Mouse (Mus musculus): ENCODE results near the gene Zbtb18. TPM values are rescaled to one million over a fixed set of nuclear protein-coding genes. Genes with fewer than 3 reads are reported as not detected.

The Zbtb18 gene
- 100 to 1,000 TPM; 341 to 359 TPM for total RNA-seq (2021)
- long read RNA-seq, experiment 1, full-length matches to known transcripts: 117 of 177 reads
- long read RNA-seq, experiment 1, partial matches to known transcripts: 11 of 177 reads
- long read RNA-seq, experiment 1, other reads (novel, unspliced or antisense): 49 of 177 reads
- long read RNA-seq, experiment 2, full-length matches to known transcripts: 75 of 110 reads
- long read RNA-seq, experiment 2, partial matches to known transcripts: 10 of 110 reads
- long read RNA-seq, experiment 2, other reads (novel, unspliced or antisense): 25 of 110 reads

DNA sequence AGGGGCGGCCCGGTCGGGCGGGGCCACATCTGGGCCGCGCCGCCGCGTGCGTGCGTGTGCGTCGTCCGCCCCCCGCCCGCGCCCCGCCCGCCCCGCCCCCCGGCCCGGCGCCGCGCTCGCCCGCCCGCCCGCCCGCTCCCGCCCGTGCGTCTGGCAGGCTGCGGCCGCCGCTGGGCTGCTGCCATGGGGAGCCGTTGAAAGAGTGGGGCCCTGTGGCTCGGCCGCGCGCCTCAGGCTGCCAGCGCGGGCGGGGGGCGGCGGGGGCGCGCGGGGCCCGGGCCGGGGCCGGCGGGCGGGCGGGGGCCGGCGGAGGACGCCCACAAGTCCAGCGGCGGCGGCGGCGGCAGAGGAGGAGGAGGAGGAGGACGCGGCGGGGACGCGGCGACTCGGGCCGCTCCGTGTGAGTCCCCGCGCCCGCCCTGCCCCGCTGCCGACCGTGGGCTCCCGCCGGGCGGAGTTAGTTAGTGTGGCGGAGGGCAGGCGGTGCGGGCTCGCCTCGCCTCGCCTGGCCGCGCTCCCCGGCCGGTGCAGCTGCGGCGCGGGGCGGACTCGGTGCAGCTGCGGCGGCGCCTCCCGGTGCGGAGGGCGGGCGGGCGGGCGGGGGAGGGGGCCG is at the start of gene Zbtb18:
TSS of gene Zbtb18 (plus strand) at position 156 of the 613 bp plus-strand sequence.
- DNase-seq (ENCODE audit: low spot score in 2 of 2): no peak

DNA sequence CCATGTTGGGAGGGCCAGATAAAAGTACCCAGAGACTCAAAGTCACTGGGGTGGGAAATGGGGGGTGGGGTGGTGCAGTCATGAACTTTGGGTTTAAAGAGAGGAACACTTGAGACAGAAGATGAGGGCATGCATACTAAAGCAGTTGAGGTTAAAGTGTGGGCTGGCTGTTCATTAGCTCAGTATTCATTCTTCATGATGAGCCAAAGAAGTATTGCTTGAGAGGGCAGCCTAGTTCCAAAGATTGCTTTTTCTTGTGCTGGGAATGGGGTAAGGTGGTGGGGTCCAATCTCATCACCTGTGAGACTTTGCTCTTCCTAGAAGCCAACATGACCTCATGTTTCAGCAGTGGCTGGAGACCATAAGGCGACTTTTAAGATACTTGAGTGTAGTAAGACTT is 44.7 kb upstream of the Zbtb18 start:
- no peak for DNase-seq (ENCODE audit: low spot score in 2 of 2)

DNA sequence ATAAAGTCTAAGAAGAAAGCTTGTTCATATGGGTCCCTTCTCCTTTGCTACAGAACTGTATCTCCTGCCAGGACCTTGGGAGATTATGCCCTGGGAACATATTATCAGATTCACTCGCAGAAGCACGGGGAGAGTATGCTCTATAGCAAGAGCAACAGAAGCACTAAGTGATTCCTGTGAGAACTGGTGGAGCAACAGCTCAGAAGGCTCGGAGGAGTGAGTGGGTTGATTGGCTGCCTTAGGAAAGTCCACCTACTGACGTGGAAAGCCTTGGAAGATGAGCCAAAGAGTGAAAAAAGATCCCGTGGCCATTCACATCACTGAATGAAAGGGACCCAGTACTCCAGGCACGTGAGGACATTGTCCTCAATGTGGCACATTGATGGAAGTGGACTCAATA is 37.0 kb upstream of the Zbtb18 start:
- peak; percentile 51 to 68 for DNase-seq (ENCODE audit: low spot score in 2 of 2)

DNA sequence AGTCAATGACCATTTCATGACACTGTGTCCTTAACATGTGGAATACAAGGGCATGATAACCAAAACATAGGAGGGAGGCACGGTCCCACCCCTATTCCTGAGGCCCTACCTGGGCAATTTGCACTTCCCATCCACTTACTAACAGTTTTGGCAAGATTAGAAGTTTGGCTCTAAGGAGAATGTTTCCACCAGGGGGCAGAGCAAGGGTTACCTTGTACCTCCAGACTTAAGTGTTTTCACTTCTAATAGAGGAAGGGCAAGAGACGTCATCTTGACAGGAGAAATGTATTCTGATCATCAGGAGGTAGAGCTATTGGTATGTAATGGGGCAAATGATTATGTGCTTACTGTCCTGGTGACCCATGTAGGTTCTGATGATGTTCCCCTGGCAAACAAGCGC is 33.5 kb upstream of the Zbtb18 start:
- no peak for DNase-seq (ENCODE audit: low spot score in 2 of 2)

DNA sequence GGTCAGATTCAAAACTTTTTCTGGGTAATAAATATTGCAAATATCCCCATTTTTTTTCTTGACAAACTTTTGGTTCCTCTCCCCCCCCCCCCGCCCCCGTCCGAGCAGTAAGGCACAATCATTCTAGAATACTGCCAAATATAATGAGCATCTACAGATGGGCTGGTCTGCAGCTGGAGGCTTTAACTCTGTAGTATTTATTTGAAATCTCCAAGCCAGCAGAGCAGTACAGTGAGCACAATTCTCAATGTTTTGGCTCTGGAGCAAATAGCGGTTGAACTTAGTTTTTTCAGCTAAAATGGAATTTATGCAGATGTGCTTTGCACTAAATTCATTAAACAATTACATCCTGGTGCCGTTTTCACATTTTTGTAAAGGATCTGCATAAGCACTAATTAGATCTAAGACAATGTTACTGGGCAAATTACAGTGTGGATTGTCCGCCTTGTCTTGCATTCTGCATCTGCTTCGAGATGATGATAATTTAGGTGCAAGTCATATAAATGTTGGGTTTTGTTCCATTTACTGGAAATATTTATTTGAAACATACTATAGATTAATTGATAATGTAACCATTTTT is 31.3 kb upstream of the Zbtb18 start:
- no peak for DNase-seq (ENCODE audit: low spot score in 2 of 2)

DNA sequence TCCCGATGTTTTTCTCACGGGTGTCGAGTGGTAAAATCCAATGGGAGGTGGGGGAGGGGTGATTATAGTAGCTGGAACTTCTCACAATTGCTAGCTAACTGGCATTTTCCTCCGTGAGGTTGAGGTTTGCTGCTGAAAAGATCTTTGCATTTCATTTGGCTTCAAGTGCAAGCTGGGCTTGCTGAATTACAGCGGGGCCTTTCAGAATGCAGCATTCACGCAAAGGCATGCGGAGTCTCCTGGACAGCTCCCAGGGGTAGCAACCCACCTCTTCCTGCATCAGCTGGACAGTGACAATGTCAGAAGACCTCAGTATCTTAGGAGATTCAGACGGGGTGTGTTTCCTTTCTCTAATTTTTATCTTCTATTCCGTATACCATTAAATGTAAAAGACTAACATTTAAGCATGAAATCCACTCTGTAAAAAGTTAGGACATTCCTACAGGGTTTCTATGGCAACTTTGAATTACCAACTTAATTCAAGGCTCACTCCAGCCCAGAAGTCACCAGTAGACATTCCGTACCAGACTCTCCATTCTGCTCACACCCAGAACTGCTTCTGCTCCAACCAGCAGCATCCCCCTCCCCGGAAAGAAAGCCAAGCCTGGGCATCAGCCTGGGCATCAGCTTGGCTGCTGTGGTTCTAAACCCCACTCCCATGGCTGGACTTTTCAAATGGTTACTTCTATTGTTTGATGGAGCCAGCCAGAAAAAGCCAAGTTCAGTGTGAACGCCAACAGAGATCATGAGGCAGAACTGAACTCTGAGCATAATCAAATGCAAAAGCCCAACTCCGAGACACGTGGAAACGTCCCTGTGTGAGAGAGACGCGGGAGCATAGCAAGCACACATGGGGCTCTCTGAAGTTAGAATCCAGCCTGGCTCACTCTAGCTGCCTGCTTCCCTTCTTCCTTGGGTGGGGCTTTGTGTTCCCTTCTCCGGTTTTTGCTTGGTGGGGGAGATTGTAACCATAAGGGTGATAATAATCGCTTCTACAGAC is 30.5 kb upstream of the Zbtb18 start:
- no peak for DNase-seq (ENCODE audit: low spot score in 2 of 2)

DNA sequence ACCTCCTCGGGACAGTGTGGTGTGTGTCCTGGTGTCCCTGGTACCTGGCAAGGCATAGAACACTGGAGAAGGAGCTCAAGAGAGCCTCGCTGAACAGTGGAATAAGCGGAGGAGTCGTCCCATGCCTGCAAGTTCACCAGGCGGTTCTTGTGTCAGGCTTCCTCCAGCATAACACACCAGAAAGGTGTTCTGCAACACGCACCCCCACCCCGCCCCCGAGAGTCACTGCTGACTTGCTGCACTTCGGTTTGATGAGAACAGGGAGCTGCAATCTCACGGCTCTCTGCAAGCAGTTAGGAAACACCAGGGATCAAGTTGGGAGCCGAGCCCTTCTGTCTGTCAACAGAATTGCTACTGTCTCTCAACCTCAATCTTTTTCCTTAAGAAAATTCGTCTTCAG is 22.8 kb upstream of the Zbtb18 start:
- DNase-seq (ENCODE audit: low spot score in 2 of 2): no peak

DNA sequence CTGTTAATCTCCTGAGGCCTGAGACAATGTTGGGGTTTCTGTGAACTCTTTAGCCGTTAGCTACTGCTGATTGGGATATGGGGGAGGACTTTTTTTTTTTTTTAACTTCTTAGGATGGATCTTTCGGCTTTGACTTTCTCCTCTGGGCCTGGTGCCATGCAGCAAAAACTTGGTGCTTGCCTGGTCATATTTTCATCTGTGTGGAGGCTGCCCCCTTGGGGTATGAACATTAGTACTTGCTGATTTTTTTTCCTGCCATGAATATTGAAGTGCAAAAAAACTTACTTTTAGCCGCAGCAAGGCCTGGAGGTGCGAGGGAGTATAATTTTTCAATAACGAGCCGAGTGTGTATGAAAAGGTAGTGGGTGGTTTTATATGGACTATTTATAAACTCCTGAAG is 22.0 kb upstream of the Zbtb18 start:
- peak; percentile 10 to 27 for DNase-seq (ENCODE audit: low spot score in 2 of 2)

DNA sequence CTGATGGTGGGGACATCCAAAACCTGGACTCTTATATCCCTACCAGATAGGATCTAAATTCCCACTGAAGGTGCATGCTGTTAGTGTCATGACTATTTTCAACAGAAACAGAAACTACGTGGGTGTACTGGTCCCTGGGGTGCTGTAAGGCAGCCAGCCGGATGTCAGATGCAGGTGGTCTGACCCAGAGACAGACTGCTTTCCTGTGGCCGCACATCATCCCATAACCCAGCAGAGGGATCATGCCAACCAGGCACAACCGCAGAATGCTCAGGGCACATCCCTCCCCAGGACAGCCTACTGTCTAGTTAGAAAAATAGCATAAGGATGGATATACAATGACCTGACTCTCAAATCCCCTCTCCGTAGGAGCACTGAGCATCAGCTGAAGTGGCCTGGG is 14.3 kb upstream of the Zbtb18 start:
- DNase-seq (ENCODE audit: low spot score in 2 of 2): no peak

DNA sequence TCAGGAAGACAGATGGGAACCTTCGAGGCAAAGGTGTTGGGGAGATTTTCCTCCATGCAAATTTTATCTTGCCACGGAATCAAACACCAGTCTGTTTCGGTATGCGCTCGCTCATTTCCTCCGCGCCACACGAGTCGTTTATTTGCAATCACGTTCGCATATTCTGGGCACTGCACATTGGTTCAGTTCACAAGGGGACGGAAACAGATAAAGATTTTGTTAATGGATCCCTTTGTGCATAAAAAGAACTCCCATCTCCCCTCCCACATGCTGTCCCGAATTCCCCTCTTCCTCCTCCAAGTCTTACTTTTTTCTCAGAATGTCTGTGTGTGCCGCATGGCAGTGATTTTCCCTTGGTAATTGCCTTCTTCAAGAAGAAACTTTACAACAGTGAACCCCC is 13.8 kb upstream of the Zbtb18 start:
- no peak for DNase-seq (ENCODE audit: low spot score in 2 of 2)

DNA sequence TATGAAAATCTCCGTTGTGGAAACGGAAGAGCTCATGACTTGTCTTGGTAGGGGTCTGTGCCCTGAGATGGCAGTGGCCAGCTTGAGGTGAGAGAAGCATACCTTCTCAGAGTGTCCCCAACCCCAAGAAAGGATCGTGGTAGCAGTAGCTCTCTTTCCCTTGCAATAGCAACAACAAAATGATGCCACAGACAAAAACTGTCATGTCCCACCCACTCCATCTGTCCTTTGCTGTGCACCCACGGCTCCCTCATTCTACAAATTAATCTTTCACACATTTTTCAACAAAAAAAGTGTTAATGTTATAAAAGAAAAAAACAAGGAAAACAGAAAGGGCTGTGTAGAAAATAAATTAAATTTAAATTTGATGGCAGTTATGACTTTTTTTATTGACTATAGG is 13.1 kb upstream of the Zbtb18 start:
- DNase-seq (ENCODE audit: low spot score in 2 of 2): no peak

DNA sequence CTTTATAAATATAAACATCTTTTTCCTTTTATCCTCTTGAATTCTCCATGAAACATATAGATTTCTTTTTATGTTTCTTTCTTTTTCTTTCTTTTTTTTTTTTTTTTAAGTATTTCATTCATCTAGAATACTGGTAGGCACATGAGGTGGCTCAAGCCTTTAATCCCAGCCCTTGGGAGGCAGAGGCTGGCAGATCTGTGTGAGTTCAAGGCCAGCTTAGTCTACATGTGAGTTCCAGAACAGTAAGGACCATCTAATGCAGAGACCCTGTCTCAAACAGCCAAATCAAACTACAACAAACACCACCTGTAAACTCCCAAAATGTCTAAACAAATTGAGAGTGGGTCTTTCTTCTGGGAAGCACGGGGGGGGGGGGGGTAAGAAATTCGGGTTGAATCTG is 1.7 kb upstream of the Zbtb18 start:
- DNase-seq (ENCODE audit: low spot score in 2 of 2): no peak

DNA sequence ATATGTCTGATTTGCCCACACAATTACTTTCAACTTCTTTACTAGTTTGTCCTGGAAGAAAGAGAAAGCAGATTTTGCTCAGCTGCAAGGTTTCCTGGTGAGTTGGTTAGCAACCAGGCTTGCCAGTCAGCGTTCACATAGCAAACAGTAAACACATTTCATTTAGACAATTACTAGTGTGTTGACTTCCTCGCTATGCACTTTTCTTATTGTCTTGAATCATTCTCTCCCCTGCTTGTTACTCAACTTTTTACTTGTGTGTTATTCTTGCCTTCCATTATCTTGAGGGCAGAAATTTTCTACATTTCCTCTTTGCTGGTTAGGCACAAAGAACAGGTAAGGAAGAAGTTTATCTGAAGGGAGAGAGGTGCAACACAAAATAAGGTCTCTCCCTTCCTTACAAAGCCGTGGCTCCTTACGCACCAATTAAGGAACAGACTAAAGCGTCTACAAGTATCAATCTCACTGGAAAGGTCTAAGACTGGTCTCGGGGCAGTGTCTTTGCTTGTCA is 1.1 kb upstream of the Zbtb18 start:
- no peak for DNase-seq (ENCODE audit: low spot score in 2 of 2)

DNA sequence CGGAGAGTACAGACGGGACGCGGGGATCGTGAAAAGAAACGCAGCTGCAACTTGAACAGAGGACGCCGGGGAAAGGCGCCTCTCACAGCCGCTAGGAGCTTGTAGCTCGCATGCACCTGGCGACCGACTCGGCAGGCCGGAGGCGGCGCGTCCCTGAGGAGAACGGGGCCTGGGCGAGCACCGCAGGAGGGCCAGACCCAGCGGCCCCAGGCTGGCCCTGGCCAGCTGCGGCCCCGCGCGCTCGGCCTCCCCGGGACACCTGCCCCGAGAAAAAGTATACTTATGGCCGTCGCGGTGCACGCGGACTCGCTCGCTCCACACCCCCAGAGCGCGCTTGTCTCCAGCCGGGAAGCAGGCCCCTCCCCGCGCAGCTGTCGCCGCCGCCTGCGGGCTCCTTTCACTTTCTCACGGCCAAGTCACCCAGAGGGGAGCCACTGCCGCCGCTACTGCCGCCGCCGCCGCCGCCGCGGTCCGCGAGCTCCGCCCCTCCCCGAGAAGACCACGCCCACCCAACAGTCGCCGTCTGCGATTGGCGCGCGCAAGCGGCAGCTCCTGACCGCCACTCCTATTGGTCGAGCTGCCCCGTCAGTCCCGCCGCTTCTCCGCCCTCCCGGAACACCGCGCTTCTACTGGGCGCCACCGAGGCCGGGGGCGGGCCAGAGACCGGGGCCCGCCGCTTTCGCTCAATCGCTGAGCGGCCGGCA is 507 bp upstream of the Zbtb18 start:
- DNase-seq (ENCODE audit: low spot score in 2 of 2): peak; percentile 96 to 97

DNA sequence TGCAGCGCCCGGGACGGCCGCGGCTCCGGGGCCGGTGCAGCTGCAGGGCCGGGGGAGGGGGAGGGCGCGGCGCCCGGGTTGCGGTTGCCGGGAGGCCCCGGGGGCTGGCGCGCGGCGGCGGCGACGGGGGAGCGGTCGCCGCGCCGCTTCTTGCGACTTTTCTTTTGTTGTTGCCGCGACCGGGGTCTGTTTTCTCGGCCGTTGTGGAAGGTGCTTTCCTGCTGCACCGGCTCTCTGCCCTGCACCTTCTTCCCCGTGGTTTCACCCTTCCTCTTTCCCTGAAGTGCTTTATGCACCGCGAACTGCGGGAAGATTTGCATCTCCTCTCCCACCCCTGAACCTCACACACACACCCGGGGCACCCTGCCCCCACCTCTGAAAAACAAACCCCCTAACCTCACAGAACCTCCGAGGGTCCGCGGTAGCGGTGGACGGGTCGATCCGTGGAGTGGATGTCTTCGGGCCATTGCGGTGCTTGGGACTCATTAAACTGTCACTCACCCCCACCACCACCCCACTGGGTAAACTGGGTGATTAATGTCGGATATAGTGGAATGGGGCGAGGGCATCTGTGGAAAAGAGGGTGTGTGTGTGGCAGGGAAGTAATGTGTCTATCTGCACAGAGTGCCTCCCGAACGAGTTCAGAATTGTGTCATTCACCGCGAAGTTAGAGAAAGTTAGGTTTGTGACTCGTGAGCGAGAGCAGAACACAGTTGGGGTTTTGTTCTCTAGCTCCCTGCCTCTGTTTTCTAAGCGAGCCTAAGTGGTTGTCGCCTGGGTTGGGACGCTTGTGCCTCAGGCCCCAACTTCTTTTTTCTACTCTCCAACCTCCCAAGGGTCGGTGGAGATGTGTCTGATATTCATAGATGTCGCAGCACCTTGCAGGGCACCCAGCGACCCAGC is 921 bp downstream of the Zbtb18 start:
- no peak for DNase-seq (ENCODE audit: low spot score in 2 of 2)

DNA sequence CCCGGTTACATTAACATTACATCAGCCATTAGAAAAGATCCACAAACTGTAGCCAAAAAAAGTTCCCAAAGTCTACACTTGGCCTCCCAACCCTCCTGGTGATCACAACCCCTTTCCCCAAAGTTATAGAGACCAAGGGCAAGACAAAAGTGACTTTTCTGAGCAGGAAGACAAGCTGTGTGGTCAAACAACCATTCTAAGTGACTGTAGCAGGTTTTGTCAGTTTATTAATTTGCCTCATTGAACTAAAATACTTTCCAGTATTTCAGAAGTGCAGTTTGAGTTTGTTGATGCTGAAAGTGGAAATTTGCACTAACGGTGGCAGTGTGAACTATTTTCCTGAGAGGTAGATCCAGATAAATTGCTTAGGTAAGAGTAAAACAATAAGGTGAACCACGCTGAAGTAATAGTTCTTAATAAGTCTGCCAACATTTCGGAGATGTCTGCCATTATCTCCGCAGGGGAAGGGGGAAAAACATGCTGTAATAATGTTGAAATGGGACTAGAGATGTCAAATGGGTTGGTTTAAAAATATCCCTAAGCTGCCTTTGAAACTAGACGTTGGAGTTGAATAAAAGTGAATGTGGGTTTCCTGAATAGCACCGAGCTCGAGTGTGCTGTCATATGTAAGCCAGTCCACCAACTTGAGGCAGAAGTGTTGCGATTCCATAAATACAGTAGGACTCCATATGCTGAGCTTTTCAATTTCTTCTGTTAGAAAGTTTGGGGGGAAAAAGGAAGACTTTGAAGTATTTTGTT is 1.8 kb downstream of the Zbtb18 start:
- no peak for DNase-seq (ENCODE audit: low spot score in 2 of 2)

DNA sequence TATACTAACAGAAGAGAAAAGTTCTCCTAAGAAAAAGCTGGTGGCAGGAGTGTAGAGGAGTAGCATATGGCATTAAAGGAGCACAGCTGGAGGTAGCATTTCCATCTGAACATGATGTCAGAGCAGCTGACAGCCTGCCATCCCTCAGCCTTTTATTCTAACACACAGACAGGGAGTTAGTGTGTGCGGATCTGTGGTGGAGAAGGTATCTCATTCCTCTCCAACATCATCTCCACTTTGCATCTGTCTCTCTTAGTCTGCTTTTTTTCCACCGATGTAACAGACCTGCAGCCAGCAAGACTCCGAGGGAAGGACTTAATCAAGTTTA is 2.3 kb downstream of the Zbtb18 start:
- DNase-seq (ENCODE audit: low spot score in 2 of 2): peak; percentile 47 to 58

DNA sequence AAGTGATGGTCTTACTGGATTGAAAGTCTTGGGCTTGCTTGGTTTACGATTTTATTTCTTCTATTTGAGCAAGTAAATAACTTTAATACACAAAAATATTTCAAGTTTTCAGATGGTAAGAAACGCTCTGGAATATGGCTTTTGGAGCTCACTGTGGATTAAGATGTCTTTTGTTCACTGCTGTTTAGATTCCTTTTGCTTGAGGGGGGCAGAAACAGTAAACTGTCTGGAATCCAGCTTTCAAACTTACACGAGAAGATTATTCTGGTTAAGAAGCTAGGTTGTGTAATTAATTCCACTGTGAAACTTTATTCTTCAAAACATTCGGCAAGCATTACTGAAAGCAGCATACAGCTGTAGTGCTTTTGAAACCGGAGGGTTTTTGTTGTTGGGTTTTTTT is 2.8 kb downstream of the Zbtb18 start:
- no peak for DNase-seq (ENCODE audit: low spot score in 2 of 2)
